Mouse (Mus musculus): ENCODE results near the gene Pax7.

DNA sequence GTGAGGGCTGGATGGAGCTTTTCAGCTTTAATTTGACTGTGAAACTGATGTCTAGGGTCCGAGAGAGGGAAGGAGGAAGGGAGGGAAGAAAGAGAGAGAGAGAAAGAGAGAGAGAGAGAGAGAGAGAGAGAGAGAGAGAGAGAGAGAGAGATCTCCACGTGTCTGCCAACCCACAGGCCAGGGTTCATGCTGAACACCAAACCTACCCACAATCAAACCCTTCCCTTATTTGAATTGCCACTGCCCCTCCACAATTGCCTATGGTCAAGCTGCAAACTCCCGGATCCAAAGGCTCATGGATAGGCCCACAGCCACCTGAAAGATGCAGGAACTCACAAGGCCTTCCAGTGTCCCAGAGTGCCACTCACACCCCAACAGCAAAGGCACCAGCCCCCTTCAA, 7.1 kb downstream of the Pax7 start:
- TF ChIP-seq CHD2 (IDR thresholded peaks at IDR 0.05; ENCODE audit: low read depth, low read length) (no peak), ZC3H11A (IDR thresholded peaks at IDR 0.05; ENCODE audit: borderline replicate concordance, low read depth, low read length) (no peak)

All from ES-E14 (cell line).